Mouse (Mus musculus): ENCODE results near the gene Mex3a.
A peak's percentile ranks its signal among the peaks of the same experiment; 100 is the strongest.

The Mex3a gene

GRCm38 (mm10) chr3:88532299-88532674, at the start of gene Mex3a:
TSS of gene Mex3a (plus strand) at chr3:88532395.
- no peak for DNase-seq (ENCODE audit: low spot score)

- no peak for DNase-seq (ENCODE audit: low spot score)
Observed at GRCm38 (mm10) chr3:88483141-88483540, 49.1 kb upstream of the Mex3a start.

- peak; percentile 89 for DNase-seq (ENCODE audit: low spot score)
Observed at GRCm38 (mm10) chr3:88483621-88484020, 48.6 kb upstream of the Mex3a start.

- DNase-seq (ENCODE audit: low spot score): no peak
Observed at GRCm38 (mm10) chr3:88484597-88485316, 47.4 kb upstream of the Mex3a start.

- no peak for DNase-seq (ENCODE audit: low spot score)
Observed at GRCm38 (mm10) chr3:88486043-88486442, 46.2 kb upstream of the Mex3a start.

- DNase-seq (ENCODE audit: low spot score): no peak
Observed at GRCm38 (mm10) chr3:88486887-88487286, 45.3 kb upstream of the Mex3a start.

GRCm38 (mm10) chr3:88487396-88487795, 44.8 kb upstream of the Mex3a start:
- DNase-seq (ENCODE audit: low spot score): no peak

GRCm38 (mm10) chr3:88493706-88494582, 38.3 kb upstream of the Mex3a start:
- DNase-seq (ENCODE audit: low spot score): no peak

- no peak for DNase-seq (ENCODE audit: low spot score)
Observed at GRCm38 (mm10) chr3:88494836-88495628, 37.2 kb upstream of the Mex3a start.

- no peak for DNase-seq (ENCODE audit: low spot score)
Observed at GRCm38 (mm10) chr3:88495741-88496415, 36.3 kb upstream of the Mex3a start.

GRCm38 (mm10) chr3:88499580-88499979, 32.6 kb upstream of the Mex3a start:
- no peak for DNase-seq (ENCODE audit: low spot score)

GRCm38 (mm10) chr3:88500087-88500486, 32.1 kb upstream of the Mex3a start:
- no peak for DNase-seq (ENCODE audit: low spot score)

GRCm38 (mm10) chr3:88500655-88501365, 31.4 kb upstream of the Mex3a start:
- DNase-seq (ENCODE audit: low spot score): no peak

- DNase-seq (ENCODE audit: low spot score): no peak
Observed at GRCm38 (mm10) chr3:88501366-88502030, 30.7 kb upstream of the Mex3a start.

GRCm38 (mm10) chr3:88502031-88502571, 30.1 kb upstream of the Mex3a start:
- DNase-seq (ENCODE audit: low spot score): no peak

GRCm38 (mm10) chr3:88502641-88503504, 29.3 kb upstream of the Mex3a start:
- DNase-seq (ENCODE audit: low spot score): peak; percentile 86

GRCm38 (mm10) chr3:88503505-88503863, 28.7 kb upstream of the Mex3a start:
- DNase-seq (ENCODE audit: low spot score): no peak

GRCm38 (mm10) chr3:88503881-88504746, 28.1 kb upstream of the Mex3a start:
- DNase-seq (ENCODE audit: low spot score): no peak

Data from testis, postnatal 10 days (tissue).